Mouse (Mus musculus): ENCODE data around the gene Lrrc20.

DNA sequence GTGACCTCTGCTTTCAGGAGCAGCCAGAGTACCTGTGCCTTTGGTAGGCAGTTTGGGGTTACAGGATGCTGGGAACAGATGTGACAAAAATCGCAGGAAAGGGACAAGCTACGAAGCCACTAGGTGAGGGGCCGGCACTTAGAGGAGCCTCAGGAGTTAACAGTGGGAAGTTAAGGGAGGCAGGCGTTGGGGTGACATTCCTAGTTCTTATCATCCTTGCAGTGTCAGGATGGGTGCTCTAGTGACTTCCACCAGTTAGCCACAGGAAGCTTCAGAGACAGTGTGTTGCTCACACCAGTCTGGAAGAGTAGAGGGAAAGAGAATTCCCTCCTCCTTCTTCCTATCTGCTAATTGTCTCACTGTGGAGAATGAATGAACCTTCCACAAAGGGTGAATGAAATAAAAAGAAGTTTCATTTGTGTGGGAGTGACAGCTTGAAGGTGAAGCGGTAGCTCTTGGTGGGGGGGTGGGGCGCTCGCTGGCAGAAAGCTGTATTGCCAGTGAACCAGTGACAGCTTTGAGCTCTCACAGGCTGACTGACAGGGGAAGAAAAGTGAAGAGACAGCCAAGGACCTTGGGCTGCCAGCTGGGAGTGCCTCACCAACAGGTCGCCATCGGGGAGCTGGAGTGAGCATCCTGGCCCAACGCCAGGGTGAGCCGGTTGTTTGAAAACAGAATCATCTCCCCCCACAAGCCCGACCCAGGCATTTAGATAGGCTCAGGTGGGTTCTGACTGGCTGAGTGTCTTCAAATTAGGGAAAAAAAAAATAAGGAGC, 41.9 kb downstream of the Lrrc20 start:
- TF ChIP-seq CHD2 (IDR thresholded peaks at IDR 0.05; ENCODE audit: low read depth, low read length) (no peak), ZNF384 (IDR thresholded peaks at IDR 0.05; ENCODE audit: low read depth, low read length) (no peak), ZC3H11A (IDR thresholded peaks at IDR 0.05; ENCODE audit: borderline replicate concordance, low read depth, low read length) (no peak), MAFK (IDR thresholded peaks at IDR 0.05; ENCODE audit: insufficient read depth, low read depth, low read length) (no peak)

Data from ES-E14 (cell line).